Mouse (Mus musculus) cerebellum, adult 11 months (tissue): ENCODE results near the gene Prkch.

Source experiments
- DNase-seq: peaks from one replicate; pipeline ENCODE4 v3.0.0; 2022

Gene Prkch

DNA sequence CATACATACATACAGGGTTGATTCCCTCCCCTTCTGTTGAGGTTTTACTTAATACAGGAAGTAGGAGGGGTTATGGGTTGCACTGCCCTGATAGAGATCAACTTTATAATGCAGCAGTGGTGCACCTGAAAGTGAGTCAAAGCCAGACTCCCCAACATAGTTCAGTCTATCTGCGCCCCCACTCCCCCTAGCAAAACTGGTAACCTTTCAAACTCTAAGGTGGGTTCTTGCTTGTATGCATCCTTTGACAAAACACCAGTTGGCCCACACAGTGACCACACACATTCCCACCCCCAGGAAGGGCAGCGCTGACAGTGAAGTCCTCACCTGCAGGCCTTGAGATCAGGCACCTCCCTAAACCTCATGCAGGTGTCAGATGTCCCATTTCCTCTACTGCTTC, 135.9 kb downstream of the Prkch start:
- no peak for DNase-seq

DNA sequence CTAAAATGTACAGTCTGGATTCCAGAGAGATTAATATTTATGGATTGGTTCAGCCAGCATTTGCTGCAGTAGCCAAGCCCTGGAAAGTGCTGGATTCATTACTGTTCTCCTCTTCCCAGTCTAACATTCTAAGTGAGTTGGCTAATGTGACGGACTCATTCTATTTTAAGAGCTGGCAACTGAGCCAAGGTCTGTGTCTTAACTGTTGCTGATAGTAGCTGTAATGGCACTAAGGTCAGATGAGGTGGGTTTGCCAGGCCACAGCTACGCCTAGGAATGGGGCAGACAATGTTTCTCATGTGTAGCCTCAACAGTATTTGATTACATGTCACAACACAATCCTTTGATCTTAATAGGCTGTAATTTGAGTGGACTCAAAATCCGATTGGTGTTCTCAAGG, 137.5 kb downstream of the Prkch start:
- DNase-seq, result no peak

DNA sequence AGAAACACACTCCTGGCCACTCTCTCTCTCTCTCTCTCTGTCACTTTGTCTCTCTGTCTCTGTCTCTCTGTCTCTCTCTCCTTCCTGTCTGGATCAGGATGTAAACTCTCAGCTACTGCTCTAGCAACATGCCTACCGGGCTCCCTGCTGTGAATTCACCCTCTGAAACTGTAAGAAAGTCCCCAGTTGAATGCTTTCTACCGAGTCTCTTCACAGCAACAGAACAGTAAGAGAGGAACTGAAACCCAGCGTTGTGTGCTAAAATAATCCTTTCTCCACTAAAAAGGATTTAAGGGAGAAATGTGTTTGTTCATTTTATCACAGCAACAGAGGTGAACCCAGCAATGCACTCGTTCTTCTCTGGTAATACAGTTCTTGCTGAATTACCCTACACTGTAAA, 138.5 kb downstream of the Prkch start:
- no peak for DNase-seq

DNA sequence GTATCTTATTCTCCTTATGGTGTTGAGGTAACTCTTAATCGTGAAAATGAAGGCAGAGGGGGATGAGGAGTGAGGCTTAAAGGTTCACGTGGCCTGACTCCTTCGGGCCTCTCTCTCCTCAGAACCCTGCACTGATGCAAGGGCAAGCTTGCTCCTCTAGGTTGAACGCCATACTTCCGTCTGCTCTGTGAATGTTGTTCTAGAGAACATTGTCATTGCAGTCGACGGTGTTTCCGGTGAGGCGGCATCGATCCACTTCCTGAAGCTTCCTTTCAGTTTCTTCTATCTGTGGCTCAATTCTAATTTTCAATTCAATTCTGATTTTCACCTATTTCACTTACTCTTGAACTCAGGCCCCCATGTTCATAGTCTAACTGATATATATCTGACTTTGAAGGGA, 139.3 kb downstream of the Prkch start:
- no peak for DNase-seq

DNA sequence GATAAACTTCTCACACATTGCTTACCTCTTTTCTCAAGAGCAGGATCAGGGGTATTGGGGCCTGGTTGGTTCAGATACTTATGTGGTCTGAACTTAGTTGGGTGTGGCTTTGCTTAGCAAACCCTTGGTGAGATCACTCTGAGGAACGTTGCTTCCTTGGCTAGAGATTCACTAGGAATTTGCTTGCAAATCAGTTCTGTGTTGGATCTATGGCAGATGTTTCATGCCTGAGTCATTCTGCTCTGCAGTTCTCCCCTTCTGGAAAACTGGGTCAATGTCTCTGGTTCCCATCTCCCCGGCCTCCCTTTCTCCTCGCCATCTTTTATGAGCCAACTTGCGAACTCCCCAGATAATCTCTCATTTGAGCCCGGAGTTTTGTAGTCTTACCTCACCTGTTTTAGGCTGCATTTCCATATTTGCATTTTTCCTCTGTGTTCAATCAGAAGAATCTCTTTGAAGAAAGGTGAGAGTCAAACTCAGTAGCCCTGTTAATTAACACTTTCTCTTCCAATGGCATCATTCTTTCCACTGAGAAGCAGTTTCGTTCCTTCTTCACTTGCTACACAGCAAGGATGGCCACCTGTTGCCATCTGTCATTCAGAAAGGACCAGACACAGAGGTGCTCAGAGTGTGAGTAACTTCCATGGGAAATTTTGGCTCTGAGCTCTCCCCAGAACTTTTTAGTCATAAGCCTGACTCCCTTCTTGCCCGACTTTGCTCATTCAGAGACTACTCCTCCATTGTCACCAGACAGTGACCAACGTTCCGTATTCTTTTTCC, 141.4 kb downstream of the Prkch start:
- DNase-seq, result no peak

DNA sequence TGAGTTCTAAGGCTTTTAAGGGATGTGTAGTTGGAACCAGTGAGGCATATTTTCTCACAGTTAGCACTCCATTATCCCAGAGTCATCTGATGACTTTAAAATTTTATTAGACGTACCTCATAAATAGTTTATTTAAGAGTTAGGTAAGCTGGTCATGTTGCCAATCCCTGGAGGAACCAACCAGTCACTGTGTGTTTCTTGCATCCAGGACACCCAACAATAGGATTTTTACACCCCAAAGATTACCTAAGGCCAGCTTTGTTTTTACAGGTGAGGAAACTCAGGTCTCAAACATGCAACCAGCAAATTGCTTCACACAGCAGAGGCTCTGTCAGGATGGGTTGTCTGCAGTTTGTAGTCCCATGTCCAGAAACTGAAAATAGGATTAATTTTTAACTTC, 142.4 kb downstream of the Prkch start:
- no peak for DNase-seq

DNA sequence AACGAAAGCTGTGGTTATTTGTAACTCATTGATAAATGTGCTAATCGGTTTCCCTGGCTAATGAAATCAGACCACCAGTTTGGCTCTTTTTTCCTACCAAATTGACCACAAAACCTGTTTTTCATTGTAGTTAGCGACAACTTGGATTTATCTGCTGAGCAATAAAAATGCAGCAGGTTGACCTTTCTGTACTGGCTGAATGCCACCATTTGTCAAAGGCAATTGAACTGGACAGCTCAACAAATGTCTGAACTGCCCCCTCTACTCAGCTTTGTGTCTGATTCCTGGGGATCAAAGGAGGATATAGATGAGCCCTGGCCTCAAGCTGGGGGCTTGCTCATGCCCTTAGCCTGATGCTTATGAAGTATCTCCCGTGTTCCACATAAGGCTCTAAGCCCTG, 146.0 kb downstream of the Prkch start:
- no peak for DNase-seq

DNA sequence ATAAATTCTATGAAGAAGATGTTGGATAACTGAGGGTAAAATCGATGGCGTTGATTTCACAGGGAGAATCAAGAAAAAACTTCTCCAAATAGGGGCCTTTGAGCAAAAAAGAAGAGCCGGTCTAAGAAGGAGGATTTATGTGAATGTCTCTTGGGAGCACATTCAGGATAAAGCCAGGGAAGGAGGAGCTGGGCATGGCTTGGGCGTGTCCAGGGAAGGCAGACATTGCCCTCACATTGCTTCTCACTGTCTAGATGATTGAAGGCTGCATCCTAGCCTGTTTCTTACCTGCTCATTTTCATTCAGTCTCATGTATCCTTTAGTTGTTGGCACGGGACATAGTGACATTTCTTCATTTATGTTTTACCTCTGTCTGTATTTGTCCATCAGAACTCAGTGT, 146.5 kb downstream of the Prkch start:
- DNase-seq, result no peak

DNA sequence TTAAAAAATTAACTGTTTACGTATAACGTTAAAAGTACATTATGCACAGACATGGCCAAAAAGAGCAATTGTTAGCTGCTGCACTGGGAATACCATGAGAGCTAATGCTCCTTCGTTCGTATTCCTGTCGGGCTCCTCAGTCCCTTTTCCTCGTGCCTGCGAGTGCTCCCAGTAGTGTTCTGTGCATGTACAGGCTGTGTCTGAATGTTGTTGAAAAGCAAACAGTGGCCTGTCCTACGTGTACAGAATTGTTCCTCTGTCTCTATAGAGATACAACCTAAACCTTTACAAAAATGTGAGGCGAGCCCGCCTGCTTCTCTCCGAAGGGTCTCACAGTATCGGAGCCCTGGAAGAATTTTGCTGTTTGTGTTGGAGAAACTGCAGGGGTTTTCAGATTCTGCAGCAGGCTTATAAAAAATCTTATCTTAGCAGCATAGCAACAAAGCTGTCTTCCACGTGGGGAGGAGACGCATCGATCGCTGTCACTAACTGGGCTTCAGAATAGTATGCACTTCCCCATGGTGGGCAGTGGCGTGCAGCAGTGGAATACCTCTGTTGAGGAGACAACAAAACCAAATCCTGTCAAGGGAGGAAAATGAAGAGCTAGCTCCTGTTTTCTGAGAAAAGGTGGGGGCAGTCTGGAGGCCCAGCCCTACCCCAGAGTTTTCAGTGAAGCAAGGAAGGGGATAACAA, 147.4 kb downstream of the Prkch start:
- DNase-seq, result no peak

DNA sequence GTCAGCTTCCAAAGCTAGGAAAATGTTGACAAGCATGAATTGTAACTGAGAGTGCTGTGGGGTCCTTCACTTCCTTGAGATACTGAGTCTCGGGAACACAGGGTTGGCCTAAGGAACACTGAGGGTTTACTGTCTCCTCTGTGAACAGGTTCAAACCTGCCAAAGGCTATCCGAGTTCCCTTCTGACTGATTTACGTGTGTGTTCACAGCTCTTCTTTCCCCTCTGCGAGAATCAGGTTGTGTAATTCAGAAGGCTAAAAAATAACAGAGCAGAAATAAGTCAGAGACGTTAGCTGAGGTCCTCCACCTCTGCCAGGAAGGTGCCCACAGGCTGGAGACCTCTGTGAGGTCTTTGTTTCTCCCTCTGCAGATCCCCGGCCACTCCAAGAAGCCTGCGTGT, 148.3 kb downstream of the Prkch start:
- DNase-seq, result no peak

DNA sequence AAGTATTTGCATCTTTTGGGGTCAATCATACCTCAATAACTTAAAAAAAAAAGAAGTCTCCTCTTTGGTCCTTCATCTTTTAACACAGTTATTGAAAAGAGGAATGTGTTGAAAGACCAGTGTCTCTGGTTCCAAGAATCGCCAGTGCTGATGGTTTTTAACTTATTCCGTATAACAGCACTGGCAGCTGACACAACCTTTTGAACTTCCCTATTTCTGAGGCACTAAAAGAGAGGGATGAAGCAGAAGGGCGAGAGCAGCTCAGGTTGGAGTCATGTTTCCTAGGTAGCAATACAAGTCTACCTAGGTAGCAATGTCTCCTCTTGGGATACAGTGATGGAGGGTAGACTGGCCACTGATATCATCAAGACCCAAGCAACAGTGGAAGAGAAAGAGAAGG, 152.3 kb downstream of the Prkch start:
- no peak for DNase-seq

DNA sequence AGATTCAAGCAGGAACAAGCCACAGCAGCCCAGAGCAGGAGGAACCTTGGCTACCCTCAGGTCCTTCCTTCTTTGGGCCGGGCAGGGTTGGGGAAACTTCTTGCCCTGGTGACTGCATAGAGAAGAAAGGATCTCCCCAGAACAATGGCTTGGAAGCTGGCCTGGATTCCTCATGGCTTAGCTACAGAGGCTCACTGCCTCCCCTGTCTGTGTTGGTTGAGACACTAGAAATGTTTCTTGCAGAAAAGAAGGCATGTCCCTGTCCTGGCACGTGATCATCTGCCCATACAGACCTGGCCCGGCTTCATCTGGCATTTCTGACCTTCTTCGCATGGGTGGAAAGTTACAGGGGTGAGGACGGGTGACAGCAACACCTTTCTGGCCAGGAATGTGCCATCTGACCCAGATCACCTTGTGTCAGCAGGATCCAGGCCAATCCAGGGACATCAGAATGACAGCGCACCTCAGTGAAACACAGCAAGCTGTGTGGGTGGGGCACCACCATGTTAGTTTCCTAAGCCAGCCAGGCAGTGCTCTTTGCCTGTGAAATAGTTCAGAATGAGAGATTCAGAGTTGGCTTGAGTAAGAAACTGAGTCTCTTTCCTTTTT, 155.1 kb downstream of the Prkch start:
- no peak for DNase-seq

DNA sequence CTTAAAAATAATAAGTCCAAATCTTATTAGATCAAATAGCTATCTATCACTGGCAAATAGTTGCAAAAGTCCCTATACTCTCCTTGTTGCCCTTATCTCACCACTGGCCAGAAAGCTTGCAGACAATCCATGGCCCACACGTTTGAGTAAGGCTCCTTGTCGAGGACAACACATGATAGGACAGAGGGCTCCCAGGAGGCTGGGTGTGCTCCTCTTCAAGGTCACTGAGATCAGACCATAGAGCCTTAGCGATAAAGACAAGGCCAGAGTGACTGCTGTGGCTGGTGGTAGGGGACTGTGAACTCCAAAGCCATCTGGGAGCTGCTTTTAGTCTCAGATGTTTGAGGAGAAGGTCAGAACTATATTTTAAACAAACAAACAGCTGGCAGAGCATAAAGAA, 158.0 kb downstream of the Prkch start:
- no peak for DNase-seq

DNA sequence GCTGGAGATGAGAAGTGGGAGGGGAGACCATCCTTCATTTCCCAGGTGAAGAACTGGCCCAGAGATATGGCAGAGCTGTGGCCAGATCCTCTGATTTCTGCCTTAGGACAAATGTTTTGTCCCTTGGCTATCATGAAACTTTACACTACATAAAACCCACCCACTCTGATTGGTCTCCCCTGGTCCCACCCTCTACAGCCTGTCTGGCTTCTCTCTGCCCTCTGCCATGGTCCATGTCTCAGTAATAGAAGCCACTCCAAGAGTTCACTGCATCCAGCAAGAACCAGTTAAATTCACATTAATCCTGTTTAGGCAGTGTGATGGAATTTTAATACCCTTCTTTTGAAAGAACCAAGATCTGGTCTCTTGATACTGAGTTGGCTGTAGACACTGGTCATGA, 158.5 kb downstream of the Prkch start:
- DNase-seq, result no peak

DNA sequence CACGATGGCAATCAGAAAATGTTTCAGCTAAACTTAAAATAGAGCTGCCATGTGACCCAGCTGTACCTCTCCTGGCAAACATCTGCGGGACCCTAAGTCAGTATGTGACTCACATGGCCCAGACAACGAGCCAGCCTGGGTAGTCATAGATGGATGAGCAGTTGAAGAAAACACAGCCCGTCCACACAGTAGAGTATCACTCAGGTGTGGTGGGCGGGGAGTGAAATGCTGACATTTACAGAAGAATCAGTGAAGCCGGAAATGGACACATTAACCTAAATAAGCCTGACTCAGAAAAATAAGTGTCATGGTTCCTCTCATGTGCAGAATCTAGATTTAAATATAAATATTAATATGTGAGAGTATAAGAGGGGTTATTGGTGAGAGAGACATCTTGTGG, 161.5 kb downstream of the Prkch start:
- DNase-seq, result no peak

DNA sequence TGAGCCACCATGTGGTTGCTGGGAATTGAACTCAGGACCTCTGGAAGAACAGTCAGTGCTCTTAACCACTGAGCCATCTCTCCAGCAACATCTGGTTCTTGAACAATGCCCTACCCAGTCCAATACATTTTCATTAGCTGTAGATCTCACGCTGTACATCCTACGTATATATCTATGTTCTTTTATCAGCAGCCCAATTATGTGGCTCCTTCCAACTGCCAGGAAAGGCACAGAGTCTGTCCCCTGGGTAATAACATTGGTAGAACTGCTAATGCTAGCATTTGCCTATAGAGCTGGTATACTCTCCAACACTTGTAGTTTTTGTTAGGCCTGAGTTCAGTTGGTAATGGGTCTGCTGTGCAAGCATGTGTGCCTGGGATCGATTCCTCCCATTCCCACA, 163.8 kb downstream of the Prkch start:
- DNase-seq, result no peak

DNA sequence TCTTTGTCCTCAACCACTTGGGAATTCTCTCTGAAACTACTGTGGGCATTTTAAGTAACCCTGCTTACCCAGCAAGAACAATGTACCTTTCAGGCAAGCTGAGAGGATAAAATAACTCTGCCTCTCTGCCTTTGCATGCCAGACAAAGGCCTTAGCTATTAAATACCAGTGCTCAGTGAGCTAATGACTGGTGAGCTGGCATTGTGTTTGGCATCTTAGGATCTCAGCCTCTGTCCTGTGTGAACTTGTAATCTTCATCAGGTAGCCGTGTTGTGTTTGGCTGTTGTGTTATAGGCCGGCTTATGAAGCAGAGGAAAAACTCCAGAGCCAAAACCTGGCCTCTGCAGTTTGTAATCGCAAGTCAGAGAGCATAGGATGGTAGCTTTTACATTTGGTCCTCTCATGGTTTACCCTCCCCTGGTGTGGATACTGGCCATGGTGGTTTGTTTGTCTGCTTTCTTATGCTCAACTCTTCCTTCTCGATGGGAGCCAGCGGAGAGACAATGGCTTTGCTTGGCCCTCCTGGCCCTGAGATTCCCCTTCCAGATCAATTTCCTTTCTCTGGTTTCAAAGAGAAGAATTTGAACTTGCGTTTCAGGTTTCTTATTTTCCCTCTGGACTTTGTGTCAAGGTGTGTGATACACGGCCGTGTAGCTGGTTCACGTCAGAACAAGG, 170.0 kb downstream of the Prkch start:
- DNase-seq, result no peak

DNA sequence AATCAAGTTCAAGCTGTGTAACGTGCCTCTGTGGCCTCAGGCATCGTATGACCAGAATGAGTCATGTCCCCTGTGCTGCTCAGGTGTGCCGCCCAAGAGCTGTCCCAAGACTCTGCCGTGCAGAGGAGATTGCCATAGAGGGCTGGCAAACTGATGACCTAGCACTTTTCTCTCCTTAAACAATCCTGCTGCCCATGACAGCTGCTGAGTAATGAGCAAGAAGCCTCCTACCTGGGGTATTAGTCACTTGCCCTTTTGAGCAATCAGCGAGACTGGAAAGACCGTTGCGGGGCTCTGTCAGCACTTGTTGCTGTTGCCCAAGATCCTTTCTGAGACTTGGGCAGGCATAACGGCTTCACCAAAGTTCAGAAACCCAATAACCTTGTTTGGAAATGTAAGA, 171.1 kb downstream of the Prkch start:
- DNase-seq, result no peak

DNA sequence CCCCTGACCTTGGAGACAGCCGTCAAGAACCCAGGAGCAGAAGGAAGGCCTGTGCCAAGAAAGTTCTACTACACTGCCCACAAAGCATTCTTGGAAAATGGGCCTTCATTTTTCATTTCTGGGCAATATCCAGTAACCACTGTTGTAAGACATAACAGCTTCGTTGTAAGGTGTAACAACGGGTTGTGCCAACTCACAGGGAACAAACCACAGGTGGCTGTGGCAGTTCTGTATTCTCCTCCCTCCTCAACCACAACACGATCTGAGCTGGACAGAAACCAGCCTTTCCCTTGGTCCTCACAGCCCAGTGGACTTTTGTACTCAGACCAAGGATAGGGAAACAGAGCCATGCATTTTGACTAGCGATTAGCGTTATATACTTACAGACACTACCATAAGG, 171.9 kb downstream of the Prkch start:
- DNase-seq, result no peak

DNA sequence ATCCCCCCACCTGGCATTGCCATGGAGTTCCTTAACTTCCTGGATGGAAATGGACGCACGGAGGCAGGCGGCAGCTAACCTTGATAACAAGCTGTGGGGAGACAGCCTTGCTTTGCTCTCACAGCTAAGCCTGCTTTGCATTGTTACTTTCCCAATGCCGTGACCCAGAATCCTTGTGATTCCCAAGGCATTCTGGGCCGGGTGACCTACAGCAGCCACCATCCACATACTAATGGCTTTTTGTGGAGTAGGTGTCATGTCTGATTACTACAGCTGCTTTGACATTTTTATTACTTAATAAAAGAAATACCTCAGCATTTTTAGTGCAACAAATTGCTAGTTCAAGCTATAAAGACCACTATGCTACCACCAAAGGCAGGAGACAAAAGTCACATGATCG, 177.4 kb downstream of the Prkch start:
- no peak for DNase-seq

DNA sequence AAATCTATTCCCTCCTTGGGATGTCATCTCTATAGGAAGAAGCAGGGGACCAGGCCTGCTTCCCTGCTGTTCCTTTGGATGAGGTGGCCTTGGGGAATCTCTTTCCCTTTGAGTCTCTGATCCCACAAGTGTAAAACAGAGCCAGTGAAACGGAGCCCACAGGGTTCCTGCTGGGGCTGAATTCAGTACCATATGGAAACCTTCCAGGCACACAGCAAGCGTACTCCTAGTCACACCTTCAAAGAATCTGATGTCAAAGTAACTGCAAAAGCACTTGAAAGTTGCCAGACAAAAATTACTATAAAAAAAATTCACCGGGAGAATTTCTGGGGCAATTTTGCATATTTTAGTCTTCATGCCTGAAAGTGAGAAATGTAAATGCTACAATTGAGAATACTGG, 178.2 kb downstream of the Prkch start:
- DNase-seq, result no peak

DNA sequence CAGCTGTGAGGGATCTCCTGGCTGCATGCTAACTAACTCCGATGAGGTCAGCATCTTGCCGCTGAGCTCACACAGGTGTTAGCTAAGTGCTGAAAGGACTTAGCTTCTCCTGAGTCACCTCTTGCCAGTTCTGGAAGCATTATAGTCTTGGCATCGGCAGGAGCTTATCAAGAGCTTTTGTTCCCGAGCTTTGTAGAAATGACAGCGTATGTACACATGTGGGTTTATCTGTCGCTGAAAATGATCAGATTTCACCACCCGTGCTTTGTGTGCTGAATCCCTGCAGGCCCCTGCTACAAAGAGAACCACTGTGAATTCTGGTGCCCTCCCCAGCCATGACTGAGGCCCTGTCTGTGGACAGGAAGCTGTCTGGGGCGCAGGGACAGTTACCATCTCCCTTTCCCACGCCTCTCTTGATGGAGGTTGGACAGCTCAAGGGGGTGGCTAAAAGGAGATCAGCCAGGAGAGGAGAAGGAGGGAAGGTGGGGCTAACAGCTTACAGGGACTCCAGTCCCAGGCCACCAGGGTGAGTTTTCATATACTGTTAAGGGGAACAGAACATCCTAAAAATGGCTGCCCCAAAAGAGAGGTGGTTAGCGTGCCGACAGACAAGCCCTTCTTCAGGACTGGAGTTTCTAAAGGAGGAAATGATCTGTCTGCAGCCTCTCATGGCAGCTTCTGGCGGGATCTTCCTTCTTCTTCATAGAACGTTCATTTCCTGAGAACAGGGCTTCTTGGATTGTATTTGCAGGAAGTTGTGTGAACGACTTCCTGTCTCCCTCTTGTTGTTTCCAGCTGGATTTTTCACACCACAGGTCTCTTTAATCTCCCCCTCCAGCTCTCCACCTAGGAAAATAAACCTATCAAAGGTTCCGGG, 180.3 kb downstream of the Prkch start:
- no peak for DNase-seq

DNA sequence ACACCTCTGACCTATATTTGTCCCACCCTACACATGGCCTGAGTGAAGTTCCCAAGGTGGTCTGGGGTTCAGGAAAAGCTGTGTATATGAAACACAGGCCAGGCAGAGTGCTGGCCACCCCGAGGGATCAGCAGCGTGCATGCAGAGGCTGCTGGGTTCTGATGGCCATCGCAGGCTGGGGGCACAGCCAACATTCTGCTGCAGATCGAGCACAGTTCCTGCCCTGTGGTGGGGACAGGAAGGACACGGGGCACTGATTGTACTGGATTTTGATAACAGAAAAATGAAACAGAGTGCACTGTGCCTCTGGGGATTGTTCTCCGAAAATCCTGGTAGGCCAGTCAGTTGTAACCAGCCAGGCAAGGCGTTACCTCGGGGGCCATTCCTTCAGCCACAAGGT, 181.6 kb downstream of the Prkch start:
- no peak for DNase-seq
